Mouse (Mus musculus): Measurements from ENCODE around the gene Ipo4. TPM values are rescaled to one million over a fixed set of nuclear protein-coding genes. Genes with fewer than 3 reads are reported as not detected.

Gene Ipo4
- polyA plus RNA-seq, 1 experiment = not detected

DNA sequence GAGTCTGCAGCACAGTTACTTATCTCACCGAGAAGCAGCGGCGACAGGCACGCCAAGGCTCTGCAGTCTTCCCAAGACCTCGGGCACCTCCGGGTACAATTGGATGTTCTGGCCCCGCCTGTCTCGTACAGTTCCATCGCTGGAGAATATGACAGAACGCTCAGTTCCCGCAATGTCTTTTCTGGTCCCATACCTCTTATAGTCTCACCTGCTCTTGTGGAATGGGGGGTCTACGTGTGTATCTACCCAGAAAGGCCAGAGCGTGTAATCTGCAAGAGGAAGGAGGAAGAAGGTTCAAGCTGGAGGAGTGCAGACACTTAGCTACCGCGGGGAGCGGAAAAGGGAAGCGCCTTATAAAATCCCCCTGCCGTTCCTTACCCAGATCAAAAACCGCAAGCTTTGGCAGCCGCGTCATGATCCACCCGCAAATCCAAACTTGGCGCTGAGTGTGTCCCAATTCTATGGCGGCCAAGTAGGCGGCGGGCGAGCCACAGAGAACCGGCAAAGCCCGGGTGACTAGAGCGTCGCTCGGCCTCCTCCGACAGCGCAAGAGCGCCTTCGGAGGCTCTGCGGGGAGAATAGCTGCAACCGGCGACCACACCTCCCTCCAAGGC is 24.3 kb upstream of the Ipo4 start, which contains the start of gene Mdp1:
Gene Mdp1, minus strand, starts transcription at position 549 of the 614 bp plus-strand sequence.
- H3K4me3 ChIP-seq (ENCODE audit: insufficient read depth, low read depth, low read length) = peak within 1 kb of the TSS; percentile 61
- WGBS = under 1% methylated on average over 39 of the region's 39 CpGs
- H3K4me1 ChIP-seq (ENCODE audit: control insufficient read depth, insufficient read depth, low read length) = no peaks in the 10 kb centered on the region
- H3K27ac ChIP-seq (ENCODE audit: insufficient read depth, low read depth, low read length) = 0 out of 2 replicates have a peak within 1 kb of the TSS, but pooled peaks have one; percentile 6
- TF ChIP-seq POLR2A (IDR thresholded peaks at IDR 0.05; ENCODE audit: insufficient read depth, low read depth, low read length) (no peak), CTCF (IDR thresholded peaks at IDR 0.05; ENCODE audit: insufficient read depth, low read depth, low read length) (peak; percentile 84)

DNA sequence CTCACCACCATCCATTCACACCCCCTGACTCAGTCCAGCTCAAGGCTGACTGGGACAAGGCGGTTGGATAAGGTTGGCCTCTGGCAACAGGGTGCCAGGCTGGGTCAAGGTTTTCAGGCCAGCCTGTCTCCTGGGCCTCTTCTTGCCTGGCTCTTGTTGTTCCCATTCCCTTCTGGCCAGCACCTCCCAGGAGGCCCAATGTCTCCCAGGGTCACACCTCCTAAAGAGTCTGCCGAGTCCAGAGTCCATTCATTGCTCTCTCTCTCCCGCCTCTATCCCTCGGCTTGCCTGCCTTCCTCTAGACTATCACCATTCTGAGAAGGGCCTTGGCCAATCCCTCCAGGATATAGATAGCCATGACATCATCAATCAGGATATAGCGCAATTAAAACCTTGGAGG is 22.3 kb upstream of the Ipo4 start:
- Histone ChIP-seq H3K27ac (ENCODE audit: insufficient read depth, low read depth, low read length) (no peak overlapping the region), H3K4me3 (ENCODE audit: insufficient read depth, low read depth, low read length) (no peak overlapping the region), H3K4me1 (ENCODE audit: control insufficient read depth, insufficient read depth, low read length) (no peaks in the 10 kb centered on the region)
- 94% methylated on average over 5 of the region's 5 CpGs for WGBS
- TF ChIP-seq POLR2A (IDR thresholded peaks at IDR 0.05; ENCODE audit: insufficient read depth, low read depth, low read length) (no peak), CTCF (IDR thresholded peaks at IDR 0.05; ENCODE audit: insufficient read depth, low read depth, low read length) (no peak)

DNA sequence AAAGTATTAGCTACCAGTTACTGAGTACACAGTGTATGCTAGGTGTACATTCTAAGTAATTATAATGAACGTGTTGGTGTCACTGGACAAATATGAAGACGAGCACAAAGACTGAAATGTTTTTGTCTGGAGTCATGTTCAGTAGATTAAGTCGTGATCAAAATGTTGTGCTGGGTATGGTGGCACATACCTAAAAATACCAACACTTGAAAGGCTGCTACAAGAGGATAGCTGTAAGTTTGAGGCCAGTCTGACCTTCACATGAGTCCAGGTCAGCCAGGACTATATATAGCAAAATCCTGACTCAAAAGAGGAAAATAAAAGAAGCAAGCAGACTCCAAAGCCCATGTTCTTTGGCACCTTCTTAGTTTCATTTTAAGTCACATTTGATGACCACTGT is 21.2 kb upstream of the Ipo4 start:
- H3K4me1 ChIP-seq (ENCODE audit: control insufficient read depth, insufficient read depth, low read length) = no peaks in the 10 kb centered on the region
- no peak overlapping the region for H3K27ac ChIP-seq (ENCODE audit: insufficient read depth, low read depth, low read length)
- no peak overlapping the region for H3K4me3 ChIP-seq (ENCODE audit: insufficient read depth, low read depth, low read length)
- TF ChIP-seq POLR2A (IDR thresholded peaks at IDR 0.05; ENCODE audit: insufficient read depth, low read depth, low read length) = no peak
- TF ChIP-seq CTCF (IDR thresholded peaks at IDR 0.05; ENCODE audit: insufficient read depth, low read depth, low read length) = no peak
- 79% methylated on average over 3 of the region's 3 CpGs for WGBS

DNA sequence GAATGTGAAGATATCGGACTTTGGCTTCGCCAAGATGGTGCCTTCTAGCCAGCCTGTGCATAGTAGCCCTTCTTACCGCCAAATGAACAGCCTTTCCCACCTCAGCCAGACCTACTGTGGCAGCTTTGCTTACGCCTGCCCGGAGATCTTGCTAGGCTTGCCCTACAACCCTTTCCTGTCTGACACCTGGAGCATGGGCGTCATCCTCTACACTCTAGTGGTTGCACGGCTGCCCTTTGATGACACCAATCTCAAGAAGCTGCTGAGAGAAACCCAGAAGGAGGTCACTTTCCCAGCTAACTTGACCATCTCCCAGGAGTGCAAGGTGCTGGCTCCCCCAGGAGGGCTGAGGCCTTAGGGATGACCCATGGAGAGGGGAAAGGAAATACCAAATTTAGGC is 15.8 kb upstream of the Ipo4 start:
- TF ChIP-seq CTCF (IDR thresholded peaks at IDR 0.05; ENCODE audit: insufficient read depth, low read depth, low read length) (no peak), POLR2A (IDR thresholded peaks at IDR 0.05; ENCODE audit: insufficient read depth, low read depth, low read length) (no peak)
- Histone ChIP-seq H3K4me3 (ENCODE audit: insufficient read depth, low read depth, low read length) (no peak overlapping the region), H3K27ac (ENCODE audit: insufficient read depth, low read depth, low read length) (no peak overlapping the region), H3K4me1 (ENCODE audit: control insufficient read depth, insufficient read depth, low read length) (no peaks in the 10 kb centered on the region)
- 95% methylated on average over 7 of the region's 7 CpGs for WGBS

DNA sequence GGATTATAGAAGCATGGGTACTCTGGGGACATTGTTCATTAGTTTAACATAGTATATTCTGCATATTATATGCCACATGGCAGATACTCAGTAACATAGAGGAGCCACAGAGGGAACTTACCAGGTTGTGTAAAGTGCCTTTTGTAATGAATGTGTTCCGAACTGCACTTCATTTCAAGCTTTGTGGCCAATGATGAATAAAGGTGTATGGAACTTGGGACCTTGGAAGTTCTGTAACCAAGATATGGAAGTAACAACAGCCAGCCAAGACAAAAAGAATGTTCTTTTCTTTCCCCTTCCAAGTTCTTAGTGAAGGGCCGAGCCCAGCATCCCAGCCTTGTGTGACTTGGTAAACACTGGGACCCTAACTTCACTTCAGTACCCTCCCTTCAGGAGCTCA is 14.1 kb upstream of the Ipo4 start, which contains the start of gene Tssk4:
Gene Tssk4, plus strand, starts transcription at position 301 of the 400 bp plus-strand sequence.
- Histone ChIP-seq H3K4me3 (ENCODE audit: insufficient read depth, low read depth, low read length) (no peak within 1 kb of the TSS), H3K27ac (ENCODE audit: insufficient read depth, low read depth, low read length) (no peak within 1 kb of the TSS), H3K4me1 (ENCODE audit: control insufficient read depth, insufficient read depth, low read length) (no peaks in the 10 kb centered on the region)
- no peak for TF ChIP-seq CTCF (IDR thresholded peaks at IDR 0.05; ENCODE audit: insufficient read depth, low read depth, low read length)
- TF ChIP-seq POLR2A (IDR thresholded peaks at IDR 0.05; ENCODE audit: insufficient read depth, low read depth, low read length) = no peak
- 96% methylated on average over 2 of the region's 2 CpGs for WGBS

DNA sequence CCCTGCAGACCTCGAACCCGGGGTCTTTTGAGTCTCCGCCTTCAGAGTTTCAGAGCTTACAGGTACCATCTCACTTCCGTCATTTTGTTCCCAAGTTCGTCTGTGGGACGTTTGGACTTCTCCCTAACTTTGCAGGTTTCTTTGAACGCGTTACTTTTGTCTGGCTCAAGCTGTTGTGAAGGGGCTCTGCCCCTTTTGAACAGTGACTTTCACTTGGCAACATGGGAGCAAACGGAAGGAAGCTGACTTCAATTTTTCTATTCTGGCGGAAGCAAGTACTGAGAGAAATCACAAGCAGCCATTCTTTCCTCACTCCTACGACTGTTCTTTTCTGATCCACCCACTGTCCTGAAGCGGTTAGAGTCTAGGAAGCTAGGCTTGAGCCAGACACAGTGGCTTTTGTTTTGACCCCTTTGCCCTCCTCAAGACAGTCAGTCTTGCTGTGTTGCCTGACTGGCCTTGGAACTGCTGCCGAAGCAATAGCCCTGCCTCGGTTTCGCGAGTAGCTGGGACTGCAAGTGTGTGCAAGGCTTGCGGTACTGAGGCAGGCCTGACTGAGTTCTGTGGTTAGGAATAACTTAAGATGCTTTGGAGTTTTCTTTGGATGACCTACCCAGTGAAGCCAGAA is 8.6 kb upstream of the Ipo4 start:
- 17% methylated on average over 17 of the region's 17 CpGs for WGBS
- TF ChIP-seq POLR2A (IDR thresholded peaks at IDR 0.05; ENCODE audit: insufficient read depth, low read depth, low read length) = no peak
- TF ChIP-seq CTCF (IDR thresholded peaks at IDR 0.05; ENCODE audit: insufficient read depth, low read depth, low read length) = no peak
- H3K4me3 ChIP-seq (ENCODE audit: insufficient read depth, low read depth, low read length) = peak overlapping the region; percentile 25; the same call in 1 of the 2 replicates
- H3K4me1 ChIP-seq (ENCODE audit: control insufficient read depth, insufficient read depth, low read length) = peaks cover 11% of the 10 kb centered on the region
- H3K27ac ChIP-seq (ENCODE audit: insufficient read depth, low read depth, low read length) = no peak overlapping the region

DNA sequence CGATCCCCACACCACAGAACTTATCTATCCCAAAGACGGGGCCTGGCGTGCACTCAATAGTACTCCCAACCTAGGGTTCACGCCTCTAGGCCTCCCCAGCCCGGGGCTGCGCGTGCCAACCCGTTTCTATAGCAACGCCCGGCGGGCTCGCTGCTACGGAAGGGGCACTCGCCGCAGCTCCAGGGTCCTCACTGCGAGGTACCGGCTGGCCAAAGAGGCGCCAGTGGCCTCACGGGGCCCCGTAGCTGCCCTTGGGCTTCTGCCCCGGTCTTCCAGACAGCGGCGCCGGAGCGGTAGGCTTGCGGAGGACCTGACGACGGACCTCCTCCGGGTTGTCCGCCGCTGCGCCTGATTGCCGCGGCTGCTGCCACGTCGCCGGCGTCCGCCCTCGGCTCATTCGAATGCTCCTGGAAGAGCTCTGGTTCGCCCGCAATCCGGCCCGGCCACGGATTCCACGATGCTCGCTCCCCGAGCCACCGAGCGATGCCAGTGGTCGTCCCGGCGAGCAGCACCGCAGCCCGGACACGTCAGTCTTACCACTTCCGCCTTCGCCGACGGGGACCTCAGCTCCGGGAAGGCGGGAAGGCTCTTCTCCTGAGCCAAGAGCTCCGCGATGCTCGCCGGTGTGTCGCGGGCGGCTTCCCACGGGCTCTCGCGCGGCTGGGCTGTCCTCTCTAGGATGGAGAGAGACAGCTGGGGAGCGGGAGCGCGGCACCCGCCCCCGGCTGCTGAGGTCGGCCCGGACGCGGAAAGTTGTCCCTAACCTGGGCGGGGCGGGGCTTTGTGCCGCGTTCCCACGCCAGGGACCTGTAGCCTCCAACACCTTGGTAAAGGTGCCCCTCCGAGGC is 7.5 kb upstream of the Ipo4 start, which contains the start of gene Tm9sf1:
Gene Tm9sf1, minus strand, starts transcription at position 747 of the 848 bp plus-strand sequence.
- TF ChIP-seq CTCF (IDR thresholded peaks at IDR 0.05; ENCODE audit: insufficient read depth, low read depth, low read length) (no peak), POLR2A (IDR thresholded peaks at IDR 0.05; ENCODE audit: insufficient read depth, low read depth, low read length) (peak; percentile 38)
- Histone ChIP-seq H3K27ac (ENCODE audit: insufficient read depth, low read depth, low read length) (peak within 1 kb of the TSS; percentile 100), H3K4me1 (ENCODE audit: control insufficient read depth, insufficient read depth, low read length) (peaks cover 11% of the 10 kb centered on the region), H3K4me3 (ENCODE audit: insufficient read depth, low read depth, low read length) (peak within 1 kb of the TSS; percentile 77)
- WGBS = under 1% methylated on average over 89 of the region's 89 CpGs

DNA sequence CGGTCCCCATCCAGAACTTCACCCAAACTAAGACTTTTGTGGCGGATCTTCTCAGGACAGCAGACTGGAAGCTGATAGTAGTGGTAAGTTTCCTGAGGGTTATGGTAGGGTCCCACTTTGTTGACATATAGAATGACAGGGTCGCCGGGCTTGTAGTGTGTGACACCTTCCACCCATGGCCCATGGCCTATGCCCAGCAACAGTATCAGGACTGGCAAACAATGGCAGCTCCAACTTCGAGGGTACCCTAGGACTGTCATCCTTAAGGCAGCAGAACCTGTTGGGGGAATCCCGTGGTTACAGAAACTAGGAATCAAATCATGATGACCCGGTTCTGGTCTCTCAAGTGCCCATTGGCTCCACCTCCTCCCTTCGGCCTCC is 6.9 kb upstream of the Ipo4 start:
- Histone ChIP-seq H3K27ac (ENCODE audit: insufficient read depth, low read depth, low read length) (peak overlapping the region; percentile 100; the same call in 1 of the 2 replicates), H3K4me1 (ENCODE audit: control insufficient read depth, insufficient read depth, low read length) (peaks cover 11% of the 10 kb centered on the region), H3K4me3 (ENCODE audit: insufficient read depth, low read depth, low read length) (peak overlapping the region; percentile 77)
- no peak for TF ChIP-seq CTCF (IDR thresholded peaks at IDR 0.05; ENCODE audit: insufficient read depth, low read depth, low read length)
- no peak for TF ChIP-seq POLR2A (IDR thresholded peaks at IDR 0.05; ENCODE audit: insufficient read depth, low read depth, low read length)
- WGBS = 17% methylated on average over 8 of the region's 8 CpGs

Measured in olfactory bulb, adult 2 months (tissue).